Mouse (Mus musculus): ENCODE results near the gene Syndig1. TPM values are rescaled to one million over a fixed set of nuclear protein-coding genes. Genes with fewer than 3 reads are reported as not detected.

The Syndig1 gene
- total RNA-seq, 2 experiments from 2014 or later, result not detected

DNA sequence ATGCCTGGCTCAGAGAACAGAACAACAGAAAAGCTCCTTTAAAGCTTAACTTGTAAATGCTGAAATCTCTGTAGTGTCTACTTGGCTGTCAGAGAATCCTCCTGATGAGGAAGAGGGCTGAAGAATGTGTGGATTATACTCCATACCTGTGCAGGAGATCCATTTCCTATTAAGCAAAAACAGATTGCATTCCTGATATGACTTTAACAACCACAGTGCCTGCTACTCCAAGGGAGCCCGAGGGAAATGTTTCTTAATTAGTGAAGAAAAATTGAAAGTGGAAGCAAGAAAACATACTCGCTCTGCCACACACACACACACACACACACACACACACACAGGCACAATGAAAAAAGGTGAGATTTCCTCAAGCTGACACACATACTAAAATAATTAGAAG, 41.5 kb downstream of the Syndig1 start:
- no peak for ATAC-seq (replicated peaks; ENCODE audit: low FRiP score, poor library complexity, severe bottlenecking)

DNA sequence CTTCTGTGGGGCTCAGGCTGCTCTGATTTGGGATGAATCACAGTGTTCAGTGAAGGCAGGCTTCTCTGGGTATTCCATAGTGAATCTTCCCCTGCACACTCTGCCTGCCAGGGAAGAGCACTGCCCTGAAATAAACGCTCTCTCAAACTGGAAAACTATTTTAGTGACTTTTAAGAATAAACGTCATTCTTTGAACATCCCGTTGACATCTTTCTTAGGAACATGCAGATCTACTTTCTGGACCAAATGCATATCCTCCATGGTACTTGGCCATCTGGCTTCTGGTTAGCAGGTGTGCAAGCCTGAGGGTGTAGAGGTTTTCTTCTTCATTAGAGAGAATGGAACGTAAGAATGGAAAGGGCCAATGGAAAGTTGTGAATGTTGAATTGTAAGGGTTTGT, 43.5 kb downstream of the Syndig1 start:
- no peak for ATAC-seq (replicated peaks; ENCODE audit: low FRiP score, poor library complexity, severe bottlenecking)

DNA sequence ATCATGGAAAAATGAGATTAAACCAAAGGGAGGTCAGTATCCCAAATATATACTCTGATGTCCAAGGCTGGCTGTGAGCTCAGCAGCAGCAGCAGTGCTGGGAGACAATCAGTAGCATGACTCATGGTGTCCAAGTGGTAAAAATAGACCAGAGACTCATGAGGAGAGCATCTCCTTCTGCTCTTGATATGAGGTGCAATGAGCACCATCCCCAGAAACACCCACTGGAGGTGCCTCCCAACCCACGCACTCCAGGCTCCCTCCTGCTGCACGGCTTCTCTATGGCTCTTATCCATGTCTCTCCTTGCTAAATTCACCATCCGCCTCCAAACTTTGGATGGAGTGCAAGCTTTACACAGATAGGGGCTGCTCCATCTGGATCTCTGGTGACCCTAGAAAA, 44.3 kb downstream of the Syndig1 start:
- ATAC-seq (replicated peaks; ENCODE audit: low FRiP score, poor library complexity, severe bottlenecking), result no peak

DNA sequence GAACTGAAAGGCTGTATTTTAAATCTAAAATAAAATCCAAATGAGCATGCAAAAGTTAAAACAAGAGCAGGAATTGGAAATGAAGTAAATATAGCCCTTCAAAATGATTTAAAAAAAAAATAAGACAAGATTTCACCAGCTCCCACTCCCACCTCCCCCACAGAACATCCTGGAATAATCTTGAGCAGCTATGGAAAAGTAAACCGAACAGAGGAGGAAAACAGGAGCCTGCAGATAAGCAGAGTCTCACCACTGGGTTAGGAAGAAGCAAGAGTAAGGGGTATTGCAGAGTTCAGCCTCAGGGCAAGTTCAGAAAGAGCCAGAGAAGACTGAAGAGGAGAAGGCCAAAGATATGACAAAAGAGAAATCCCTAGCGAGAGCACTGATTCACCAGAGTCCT, 48.9 kb downstream of the Syndig1 start:
- no peak for ATAC-seq (replicated peaks; ENCODE audit: low FRiP score, poor library complexity, severe bottlenecking)

DNA sequence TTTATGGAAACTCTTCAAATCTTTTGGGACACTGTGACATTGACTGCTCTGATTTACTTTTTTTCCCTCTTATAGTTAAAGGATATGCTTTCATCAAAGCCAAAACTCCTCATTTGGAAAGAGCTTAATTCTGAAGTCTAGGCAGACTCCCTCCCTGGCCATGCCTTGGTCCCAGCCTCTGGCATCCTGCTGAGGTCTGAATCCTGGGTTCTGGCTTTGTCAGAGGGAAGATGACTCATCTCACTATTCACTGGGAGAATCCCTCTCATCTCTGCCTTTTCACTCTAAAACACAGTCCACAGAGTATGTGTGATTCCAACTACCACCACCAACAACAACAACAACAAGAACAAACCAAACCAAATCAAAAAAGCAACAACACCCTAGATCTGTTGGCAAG, 58.6 kb downstream of the Syndig1 start:
- ATAC-seq (replicated peaks; ENCODE audit: low FRiP score, poor library complexity, severe bottlenecking), result no peak

DNA sequence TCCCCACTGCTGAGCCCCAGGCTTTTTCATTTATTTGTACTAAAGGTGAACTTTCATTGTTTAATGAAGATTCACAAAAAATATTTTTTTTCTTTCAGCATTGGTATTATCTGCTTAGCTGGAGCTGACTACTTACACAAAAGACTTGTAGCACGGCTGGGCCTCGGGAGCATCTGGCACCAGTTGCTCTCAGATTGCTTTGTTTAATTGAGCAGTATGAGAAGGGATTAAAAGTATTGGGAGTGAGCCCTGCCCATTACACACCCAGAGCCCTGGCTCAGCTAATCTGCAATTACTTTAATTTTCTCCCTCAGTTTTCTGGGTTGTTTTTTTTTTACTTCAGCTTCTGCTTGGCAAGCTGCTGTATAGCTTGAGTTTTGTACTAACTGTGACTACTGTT, 62.6 kb downstream of the Syndig1 start:
- no peak for ATAC-seq (replicated peaks; ENCODE audit: low FRiP score, poor library complexity, severe bottlenecking)

DNA sequence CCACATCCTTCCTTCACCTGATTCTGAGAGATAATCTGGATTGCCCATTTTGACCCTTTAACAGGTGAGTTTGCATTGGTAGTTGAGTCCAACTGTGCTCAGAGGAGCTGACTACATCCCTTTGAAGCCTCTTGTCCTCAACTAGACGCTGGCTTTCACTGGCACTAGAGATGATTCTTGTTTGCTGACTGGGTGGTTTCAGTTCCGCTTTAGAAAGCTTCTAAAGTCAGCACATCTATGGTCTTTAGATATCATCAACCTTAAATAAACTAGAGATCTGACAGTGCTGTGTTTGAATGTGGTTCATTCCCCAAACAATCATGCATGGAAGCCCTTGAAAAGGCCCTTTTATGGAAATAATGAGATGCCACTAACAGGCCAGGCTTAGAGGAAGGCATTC, 67.3 kb downstream of the Syndig1 start:
- no peak for ATAC-seq (replicated peaks; ENCODE audit: low FRiP score, poor library complexity, severe bottlenecking)

DNA sequence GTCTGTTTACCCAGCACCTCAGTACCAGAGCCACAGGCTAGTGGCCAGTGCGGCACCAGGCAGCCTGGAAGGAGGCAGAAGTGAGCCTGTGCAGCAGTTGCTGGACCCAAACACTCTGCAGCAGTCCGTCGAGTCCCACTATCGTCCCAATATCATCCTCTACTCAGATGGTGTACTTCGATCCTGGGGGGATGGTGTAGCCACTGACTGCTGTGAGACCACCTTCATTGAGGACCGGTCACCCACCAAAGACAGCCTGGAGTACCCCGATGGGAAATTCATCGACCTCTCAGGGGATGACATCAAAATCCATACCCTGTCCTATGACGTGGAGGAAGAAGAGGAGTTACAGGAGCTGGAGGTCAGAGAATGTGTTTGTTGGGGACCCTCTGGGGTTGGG, 70.6 kb downstream of the Syndig1 start:
- ATAC-seq (replicated peaks; ENCODE audit: low FRiP score, poor library complexity, severe bottlenecking), result no peak

DNA sequence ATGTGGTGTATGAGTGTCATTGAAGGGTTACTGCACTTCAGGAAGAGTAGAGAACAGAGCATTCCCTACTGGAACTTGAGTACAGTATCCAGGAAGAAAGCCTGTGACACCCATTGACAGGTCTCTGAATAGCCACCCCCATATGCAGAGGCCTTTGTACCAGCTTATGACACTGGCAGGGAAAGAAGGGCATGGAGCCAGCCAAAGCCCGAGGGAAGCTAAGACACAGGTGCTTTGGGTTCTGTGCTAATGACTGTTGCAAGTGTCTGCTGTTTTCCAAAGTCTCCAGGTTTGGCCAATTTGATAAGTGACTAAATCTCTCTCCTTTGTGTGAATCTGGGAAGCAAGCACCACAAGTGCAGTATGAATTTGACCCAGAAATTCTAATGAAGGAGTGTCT, 71.6 kb downstream of the Syndig1 start:
- ATAC-seq (replicated peaks; ENCODE audit: low FRiP score, poor library complexity, severe bottlenecking), result no peak

DNA sequence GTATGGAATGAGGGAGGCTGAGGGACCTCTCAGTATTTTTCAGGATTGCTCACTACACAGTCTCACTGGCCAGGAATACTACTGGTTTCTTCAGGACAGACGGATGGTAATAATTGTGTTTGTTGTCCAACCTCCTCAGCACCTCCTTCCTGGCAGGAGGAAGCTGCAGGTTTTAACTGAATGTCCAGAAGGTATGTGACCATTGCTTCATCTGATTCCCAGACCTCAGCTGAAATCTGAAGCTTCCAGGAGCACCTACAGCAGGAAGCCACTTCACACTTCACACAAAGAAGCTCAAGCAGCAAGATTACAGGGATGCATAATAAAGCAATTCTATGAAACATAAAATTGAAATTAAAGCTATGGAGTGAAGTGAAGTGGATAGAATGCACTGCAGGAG, 75.4 kb downstream of the Syndig1 start:
- no peak for ATAC-seq (replicated peaks; ENCODE audit: low FRiP score, poor library complexity, severe bottlenecking)

DNA sequence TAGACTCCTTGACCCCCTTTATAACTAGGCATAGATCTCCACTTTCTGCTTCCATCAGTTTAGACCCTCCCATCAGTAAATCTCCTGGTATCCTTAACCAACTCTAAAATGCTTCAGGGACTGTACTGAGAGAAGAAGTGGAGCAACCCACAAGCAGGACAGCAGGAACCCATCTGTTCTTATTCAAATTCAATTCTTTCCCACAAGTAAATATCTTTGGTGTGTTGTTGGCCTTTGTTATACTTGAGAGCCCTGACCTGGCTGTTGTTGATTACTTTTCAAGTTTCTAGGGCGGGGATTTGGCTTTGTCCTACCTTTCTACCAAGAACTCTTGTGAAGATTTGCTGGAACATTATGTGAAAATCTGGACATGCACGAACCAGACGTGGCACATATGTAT, 77.7 kb downstream of the Syndig1 start:
- ATAC-seq (replicated peaks; ENCODE audit: low FRiP score, poor library complexity, severe bottlenecking), result no peak

DNA sequence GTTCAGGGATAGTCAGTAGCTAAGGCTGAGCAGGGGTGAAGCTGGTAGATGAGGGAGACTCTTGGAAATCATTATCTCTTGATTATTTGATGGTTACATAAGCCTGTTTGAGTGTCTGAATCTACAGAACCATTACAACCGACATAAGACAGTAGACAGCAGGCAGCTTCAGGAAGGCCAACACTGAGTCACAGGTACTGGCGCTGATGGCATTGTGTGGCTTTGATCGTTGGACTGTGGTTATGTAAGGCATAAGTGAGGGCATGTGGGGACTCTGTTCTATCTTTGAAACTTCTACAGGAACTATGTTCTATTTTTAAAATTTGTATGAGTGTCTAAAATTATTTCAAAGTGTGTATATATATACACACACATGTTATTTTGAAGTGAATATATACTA, 88.2 kb downstream of the Syndig1 start:
- no peak for ATAC-seq (replicated peaks; ENCODE audit: low FRiP score, poor library complexity, severe bottlenecking)

DNA sequence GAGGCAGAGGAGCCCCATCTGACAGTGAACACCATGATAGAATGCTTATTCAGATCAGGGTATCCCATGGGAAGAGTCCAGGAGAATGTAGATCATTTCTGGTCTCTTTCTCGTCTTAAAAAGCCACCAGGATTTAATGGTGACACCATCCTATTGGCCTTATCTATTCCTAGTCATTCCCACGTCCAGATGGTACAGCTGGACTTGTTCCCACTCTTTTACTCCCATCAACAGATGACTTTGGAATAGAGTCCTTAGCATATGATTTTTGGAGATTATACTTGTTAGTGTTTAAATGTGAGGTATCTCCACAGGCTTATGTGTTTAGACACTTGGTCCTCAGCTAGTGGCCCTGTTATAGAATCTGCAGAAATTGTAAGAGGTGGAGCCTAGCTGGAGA, 94.5 kb downstream of the Syndig1 start:
- no peak for ATAC-seq (replicated peaks; ENCODE audit: low FRiP score, poor library complexity, severe bottlenecking)

DNA sequence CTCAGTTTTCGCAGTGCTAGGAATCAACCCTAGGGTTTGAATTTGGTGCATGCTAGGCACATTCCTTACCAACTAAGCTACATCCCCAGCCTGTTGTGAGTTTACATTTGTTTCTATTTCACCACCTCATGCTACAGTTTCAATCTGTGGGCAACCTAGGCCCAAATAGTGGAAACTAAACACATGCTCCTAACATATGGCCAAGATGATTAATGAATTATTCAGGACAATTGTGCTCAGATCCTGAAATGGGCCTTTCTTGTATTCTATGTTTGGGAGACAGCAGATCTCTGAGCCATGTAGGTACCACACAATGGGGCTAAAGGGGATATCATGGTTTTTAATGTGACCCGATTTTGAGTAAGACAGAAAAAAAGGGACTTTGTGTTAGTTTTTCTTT, 96.9 kb downstream of the Syndig1 start:
- no peak for ATAC-seq (replicated peaks; ENCODE audit: low FRiP score, poor library complexity, severe bottlenecking)

DNA sequence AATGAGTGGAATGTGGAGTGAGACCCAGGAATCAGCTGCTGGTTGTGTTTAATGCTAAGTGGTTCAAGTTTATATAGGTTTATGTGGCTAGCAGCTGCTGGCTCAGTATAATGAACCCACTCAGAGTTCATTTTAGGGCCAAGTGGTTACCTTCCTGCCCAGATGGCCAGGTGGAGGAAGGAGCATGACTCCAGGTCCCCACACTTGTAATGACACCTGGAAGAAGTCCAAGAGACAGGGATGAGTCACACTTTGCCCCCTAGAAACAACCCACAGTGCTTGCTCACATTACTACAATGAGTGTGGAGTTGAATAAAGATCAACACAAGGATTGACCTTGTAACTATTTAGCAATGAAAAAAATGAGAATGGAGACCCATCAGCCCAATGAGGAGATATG, 98.0 kb downstream of the Syndig1 start:
- ATAC-seq (replicated peaks; ENCODE audit: low FRiP score, poor library complexity, severe bottlenecking), result no peak

DNA sequence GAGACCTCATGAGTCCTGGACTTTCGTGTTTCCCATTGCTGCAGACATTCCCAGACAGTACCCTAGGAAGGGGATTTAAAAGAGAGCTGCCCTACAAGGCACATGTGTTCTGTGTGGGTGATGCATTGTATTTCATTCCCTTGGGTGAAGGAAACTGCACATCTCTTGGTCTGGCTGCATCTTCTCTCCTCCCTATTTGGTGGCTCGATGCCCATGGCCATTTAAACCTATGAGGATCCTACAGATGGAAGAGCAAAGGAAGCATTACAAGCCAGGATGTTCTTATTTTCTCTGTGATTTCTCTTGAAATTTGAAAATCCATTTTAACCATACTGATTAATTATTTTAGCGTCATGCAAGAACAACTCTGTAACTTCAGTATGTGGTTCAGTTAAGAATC, 98.5 kb downstream of the Syndig1 start:
- ATAC-seq (replicated peaks; ENCODE audit: low FRiP score, poor library complexity, severe bottlenecking), result no peak

DNA sequence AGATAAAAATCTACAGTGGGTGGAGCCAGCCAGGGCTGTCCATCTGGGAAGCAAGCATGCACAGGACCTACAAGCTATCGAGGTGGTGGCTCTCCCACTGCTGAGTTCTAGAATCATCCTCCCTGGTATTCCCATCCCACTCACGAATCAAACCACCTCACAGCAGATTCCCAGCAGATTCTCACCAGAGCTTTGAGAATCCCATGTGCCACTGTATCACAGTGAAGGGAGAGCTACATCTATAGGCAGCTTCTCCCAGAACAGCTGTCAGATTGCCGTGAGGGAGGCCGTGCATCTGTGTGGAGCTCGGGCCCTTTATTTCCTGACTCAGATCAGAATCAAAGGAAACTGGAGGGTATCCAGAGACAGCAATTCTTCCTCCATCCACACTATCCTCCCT, 101.0 kb downstream of the Syndig1 start:
- no peak for ATAC-seq (replicated peaks; ENCODE audit: low FRiP score, poor library complexity, severe bottlenecking)

DNA sequence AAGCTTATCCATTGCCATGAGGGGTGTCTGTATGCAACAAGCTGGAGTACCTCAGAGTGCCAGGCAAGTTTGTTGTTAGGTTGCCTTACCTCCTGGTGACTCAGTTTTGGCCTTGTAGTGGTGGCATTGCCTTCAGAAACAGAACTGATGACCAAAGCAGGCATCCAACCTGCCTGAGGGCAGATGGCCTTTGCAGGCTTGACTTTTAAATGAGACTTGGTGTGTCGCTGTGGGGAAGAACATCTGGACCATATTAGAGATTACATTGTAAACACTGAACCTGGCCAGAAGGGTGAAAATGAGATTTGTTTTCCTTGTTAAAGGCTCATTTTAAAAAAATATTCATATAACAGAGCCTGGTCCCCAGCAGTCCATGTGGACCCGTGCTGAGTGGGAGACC, 102.1 kb downstream of the Syndig1 start:
- ATAC-seq (replicated peaks; ENCODE audit: low FRiP score, poor library complexity, severe bottlenecking), result no peak

DNA sequence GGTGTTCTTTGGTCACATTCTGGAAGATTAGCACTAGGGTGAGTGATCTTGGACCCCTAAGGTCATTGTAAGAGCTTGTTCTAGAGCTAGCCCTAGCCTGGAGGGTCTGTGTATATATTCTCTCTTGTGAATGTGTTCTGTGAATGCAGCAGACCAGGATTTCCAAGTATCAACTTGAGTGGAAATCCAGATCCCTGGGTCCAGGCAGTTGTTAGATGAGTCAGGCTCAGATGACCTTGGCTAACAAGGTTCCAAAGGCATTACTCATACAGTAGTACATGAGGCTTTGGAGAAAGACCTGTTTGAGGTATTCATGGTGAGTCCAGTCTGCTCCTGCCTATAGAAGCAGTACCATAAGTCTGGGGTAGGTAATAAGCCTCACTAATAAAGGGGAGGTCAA, 103.1 kb downstream of the Syndig1 start:
- no peak for ATAC-seq (replicated peaks; ENCODE audit: low FRiP score, poor library complexity, severe bottlenecking)

DNA sequence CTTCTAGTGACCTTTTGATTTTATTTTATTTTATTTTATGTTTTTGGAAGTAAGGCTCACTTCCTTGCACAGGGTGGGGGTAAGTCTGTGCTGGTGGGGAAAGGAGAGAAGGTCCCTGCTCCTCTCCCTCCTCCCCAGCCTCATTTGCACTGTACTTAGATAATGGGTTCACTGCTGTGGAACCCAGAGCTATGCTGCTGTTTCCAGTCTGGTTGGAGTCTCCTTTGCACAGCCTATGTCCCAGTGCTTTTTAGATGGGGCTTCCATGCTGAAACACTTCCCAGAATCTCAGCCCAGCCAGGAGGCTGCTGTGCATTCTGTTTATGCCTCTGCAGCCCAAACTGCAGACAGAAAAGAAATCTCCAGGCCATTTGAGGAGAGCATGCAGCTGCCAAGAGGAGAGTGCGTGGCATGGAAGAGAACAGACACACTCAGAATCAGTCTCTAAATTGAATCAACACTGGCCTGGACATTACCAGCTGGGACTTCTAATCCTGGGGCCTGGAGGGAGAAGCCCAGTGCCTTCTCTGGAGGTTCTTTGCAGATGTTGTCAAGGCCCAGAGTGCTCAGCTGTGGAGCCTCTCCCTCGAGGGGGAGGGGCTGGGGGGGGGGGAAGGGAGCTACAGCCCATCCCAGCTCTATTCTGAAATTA, 104.4 kb downstream of the Syndig1 start:
- ATAC-seq (replicated peaks; ENCODE audit: low FRiP score, poor library complexity, severe bottlenecking), result no peak

DNA sequence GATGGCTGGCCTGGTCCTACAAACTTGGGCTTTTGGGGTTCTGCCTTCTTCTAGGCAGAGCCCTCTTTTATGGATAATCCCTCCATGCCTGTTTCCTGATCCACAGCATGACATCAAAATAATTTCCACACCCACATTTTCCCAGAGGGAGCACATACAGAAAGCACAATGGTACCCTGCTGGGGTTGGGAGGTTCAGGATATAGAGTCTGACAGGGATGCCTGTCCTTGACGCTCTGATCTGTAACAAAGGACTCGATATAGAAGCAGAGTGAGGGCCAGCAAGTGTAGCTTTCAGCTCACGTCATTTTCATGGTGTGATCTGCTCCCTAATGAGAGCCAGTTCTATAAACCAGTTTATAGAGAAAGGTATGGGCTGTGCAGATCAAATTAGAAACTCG, 105.1 kb downstream of the Syndig1 start:
- no peak for ATAC-seq (replicated peaks; ENCODE audit: low FRiP score, poor library complexity, severe bottlenecking)

DNA sequence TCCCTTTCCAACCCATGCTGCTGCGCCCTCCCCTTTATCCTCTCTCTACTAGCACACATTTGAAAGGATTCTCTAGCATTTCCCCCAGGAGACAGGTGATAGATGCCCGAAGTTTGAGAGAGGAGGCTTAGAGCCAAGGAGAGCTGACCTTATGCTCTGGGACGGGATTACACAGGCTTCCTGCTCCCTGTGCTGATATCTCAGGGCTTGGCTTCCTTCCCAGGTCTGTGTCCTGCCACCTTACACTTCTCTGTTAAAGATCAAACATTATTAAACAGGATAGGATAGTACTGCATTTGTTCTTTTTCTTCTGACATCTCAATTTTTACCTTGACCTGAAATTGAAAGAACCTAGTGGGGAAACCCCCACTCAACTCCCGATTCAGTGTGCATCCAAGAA, 109.8 kb downstream of the Syndig1 start:
- ATAC-seq (replicated peaks; ENCODE audit: low FRiP score, poor library complexity, severe bottlenecking), result no peak

DNA sequence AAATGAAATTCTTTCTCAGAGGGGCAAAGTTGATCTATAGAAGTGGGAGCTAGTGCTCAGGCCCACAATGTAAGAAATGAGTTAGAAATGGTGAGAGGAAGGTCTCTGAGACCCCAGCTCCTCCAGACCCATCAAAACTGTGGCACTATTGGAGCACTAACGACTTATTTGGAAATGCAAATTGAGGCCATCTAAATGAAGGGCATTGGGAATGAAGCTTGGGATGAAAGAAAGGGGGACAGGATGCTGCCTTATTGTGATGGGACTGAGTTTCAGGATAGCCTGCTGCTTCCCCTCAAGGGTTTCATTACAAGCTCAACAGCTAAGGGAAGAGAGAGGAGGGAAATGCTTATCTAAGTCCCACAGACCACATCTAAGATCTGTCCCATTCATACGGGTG, 110.6 kb downstream of the Syndig1 start:
- ATAC-seq (replicated peaks; ENCODE audit: low FRiP score, poor library complexity, severe bottlenecking), result no peak

Data from erythroid progenitor cell, adult 5-6 weeks (primary cell).